Mouse (Mus musculus) E14TG2a.4 (cell line): ENCODE results near the gene Pkd2.
A peak's percentile ranks its signal among the peaks of the same experiment; 100 is the strongest.
"Not testable (repeated sequence)": the region's sequence is repeated elsewhere in the genome, so short reads cannot be mapped to it uniquely, and the experiment has no call there.

Experiments used
- H3K27me3 ChIP-seq: 2 replicates; pipeline ENCODE4 v1.6.1; 2014; ENCODE audit warnings: low read length, control low read depth; ENCODE audit not compliant: insufficient read depth
- H3K36me3 ChIP-seq: 2 replicates; pipeline ENCODE4 v1.6.1; 2014; ENCODE audit warnings: low read length, control low read depth; ENCODE audit not compliant: insufficient read depth
- H3K4me1 ChIP-seq: replicated peaks from 2 replicates; pipeline ENCODE4 v1.6.1; 2014; ENCODE audit warnings: low read depth, low read length, control low read depth
- H3K4me3 ChIP-seq: replicated peaks from 2 replicates; pipeline ENCODE4 v1.5.1; 2014; ENCODE audit warnings: mild to moderate bottlenecking, low read length
- H3K9me3 ChIP-seq: 2 replicates; pipeline ENCODE4 v1.6.1; 2014; ENCODE audit warnings: low read length, control low read depth
- CTCF ChIP-seq: conservative IDR thresholded peaks from 2 replicates; pipeline ENCODE4 v1.5.1; 2014; ENCODE audit warnings: low read length
- NANOG ChIP-seq: IDR thresholded peaks from 2 replicates; pipeline ENCODE4 v1.6.1; 2014; ENCODE audit warnings: borderline replicate concordance, low read length, mixed read lengths
- POU5F1 ChIP-seq: IDR thresholded peaks from 2 replicates; pipeline ENCODE4 v1.6.1; 2014; ENCODE audit warnings: low read length, borderline replicate concordance

Gene Pkd2

DNA sequence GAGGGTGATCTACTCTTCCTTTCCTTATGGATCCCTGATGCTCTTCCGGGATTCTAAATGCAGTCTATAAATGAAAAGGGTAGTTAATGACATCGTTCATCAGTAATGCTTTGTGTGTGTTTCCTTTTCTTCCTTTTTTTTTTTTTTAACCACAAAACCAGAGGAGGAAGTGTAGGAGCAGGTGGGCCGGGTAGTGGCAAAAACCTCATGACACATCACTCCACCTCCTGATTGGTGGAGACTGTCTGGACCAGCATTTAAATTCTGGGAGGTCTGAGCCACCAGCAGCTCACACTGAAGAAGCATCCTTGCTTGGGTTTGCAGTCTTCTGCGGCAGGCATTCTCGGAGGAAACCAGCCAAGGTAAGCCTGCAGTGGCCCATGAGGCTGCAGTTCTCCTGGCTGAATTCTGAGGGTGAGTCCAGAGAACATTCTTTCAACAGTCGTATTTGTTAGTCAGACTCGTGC lies 24.4 kb upstream of the Pkd2 start, which contains the start of gene Spp1:
Gene Spp1 (plus strand): TSS at position 284 of the 467 bp plus-strand sequence.
- Histone ChIP-seq H3K4me3 (peak within 1 kb of the TSS; percentile 73), H3K9me3 (peaks cover 6% of the 10 kb centered on the region; the same call in 1 of the 2 replicates), H3K27me3 (no peaks in the 10 kb centered on the region), H3K4me1 (peaks cover 51% of the 10 kb centered on the region), H3K36me3 (peaks cover 37% of the 10 kb centered on the region)
- no peak for TF ChIP-seq NANOG
- no peak for TF ChIP-seq POU5F1
- TF ChIP-seq CTCF = no peak

DNA sequence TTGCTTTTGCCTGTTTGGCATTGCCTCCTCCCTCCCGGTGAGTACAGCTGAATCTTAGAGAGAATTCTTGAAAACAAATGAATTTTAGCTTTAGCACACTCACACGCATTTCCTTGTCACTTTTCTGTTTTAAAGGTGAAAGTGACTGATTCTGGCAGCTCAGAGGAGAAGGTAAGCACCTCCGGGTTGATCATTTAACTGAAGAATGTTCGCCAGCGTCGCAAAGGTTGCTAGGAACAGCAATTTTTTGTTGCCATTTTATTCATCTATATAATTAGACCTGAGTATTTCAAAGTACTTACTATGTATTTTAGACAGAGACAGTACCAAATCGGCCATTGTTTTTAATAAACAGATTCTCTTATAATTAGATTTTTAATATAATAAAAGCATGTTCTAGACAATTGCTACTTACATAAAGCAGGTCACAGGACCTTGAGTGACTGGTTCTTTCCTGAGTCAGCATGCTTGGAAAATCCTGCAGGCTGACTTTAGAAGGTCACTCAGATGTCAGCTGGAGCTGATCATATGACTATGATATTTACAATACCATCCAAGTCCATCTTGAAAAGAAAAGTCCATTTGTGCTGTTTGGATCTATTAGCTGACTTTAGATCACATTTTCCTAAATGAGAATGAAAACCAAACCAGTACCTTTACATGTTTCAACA lies 22.7 kb upstream of the Pkd2 start:
- Histone ChIP-seq H3K36me3 (peaks cover 51% of the 10 kb centered on the region), H3K4me1 (peaks cover 64% of the 10 kb centered on the region), H3K27me3 (no peaks in the 10 kb centered on the region), H3K4me3 (peak overlapping the region; percentile 73), H3K9me3 (peaks cover 14% of the 10 kb centered on the region)
- no peak for TF ChIP-seq CTCF
- TF ChIP-seq POU5F1 = no peak
- no peak for TF ChIP-seq NANOG

GRCm38 (mm10) chr5:104442396-104442795 lies 16.9 kb upstream of the Pkd2 start:
- Histone ChIP-seq H3K36me3 (peaks cover 39% of the 10 kb centered on the region), H3K9me3 (peaks cover 27% of the 10 kb centered on the region), H3K27me3 (no peaks in the 10 kb centered on the region), H3K4me1 (peaks cover 74% of the 10 kb centered on the region), H3K4me3 (peak overlapping the region; percentile 37; the same call in 1 of the 2 replicates)
- TF ChIP-seq NANOG = no peak
- TF ChIP-seq CTCF = no peak
- no peak for TF ChIP-seq POU5F1

- Histone ChIP-seq H3K4me3 (no peak overlapping the region), H3K4me1 (peaks cover 74% of the 10 kb centered on the region), H3K9me3 (peaks cover 27% of the 10 kb centered on the region), H3K27me3 (no peaks in the 10 kb centered on the region), H3K36me3 (peaks cover 35% of the 10 kb centered on the region)
- TF ChIP-seq NANOG (peak; percentile 82), CTCF (no peak), POU5F1 (no peak)
Observed at GRCm38 (mm10) chr5:104442850-104443249, 16.4 kb upstream of the Pkd2 start.

- Histone ChIP-seq H3K4me3 (no peak overlapping the region), H3K36me3 (peaks cover 5% of the 10 kb centered on the region; the same call in 1 of the 2 replicates), H3K27me3 (no peaks in the 10 kb centered on the region), H3K9me3 (peaks cover 15% of the 10 kb centered on the region), H3K4me1 (peaks cover 86% of the 10 kb centered on the region)
- TF ChIP-seq POU5F1 (no peak), CTCF (peak; percentile 36), NANOG (no peak)
Observed at GRCm38 (mm10) chr5:104446156-104446555, 13.1 kb upstream of the Pkd2 start.

- H3K4me1 ChIP-seq = peaks cover 82% of the 10 kb centered on the region
- peaks cover 10% of the 10 kb centered on the region for H3K9me3 ChIP-seq
- peak overlapping the region; percentile 35; the same call in 1 of the 2 replicates for H3K4me3 ChIP-seq
- H3K27me3 ChIP-seq, H3K36me3 ChIP-seq: not testable (repeated sequence)
Observed at GRCm38 (mm10) chr5:104448346-104448745, 10.9 kb upstream of the Pkd2 start.

GRCm38 (mm10) chr5:104449491-104449890 lies 9.8 kb upstream of the Pkd2 start:
- TF ChIP-seq POU5F1 (no peak), CTCF (no peak)
- Histone ChIP-seq H3K36me3 (no peaks in the 10 kb centered on the region), H3K9me3 (0 out of 2 replicates have a peak, but pooled peaks cover 3% of the 10 kb centered on the region), H3K4me1 (peaks cover 71% of the 10 kb centered on the region), H3K27me3 (no peaks in the 10 kb centered on the region), H3K4me3 (0 out of 2 replicates have a peak overlapping the region, but pooled peaks have one; percentile 32)

DNA sequence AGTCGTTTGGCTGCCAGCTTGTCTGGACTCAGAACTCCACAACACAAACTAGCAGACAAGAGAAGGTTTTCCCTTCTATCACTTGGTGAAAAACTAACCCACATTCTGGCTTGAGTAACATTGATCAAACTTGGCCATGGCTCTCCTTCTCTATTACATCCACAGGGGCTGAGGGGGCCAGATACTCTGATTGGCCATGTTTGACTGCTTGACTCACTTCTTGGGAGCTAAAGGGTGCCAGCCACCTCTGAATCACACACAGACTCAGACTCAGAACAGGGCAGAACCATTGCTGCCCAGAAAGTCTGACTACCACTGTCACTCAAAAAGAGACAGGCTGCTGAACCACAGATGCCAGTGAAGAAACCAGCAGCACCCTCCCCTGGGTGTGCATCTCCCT lies 6.2 kb upstream of the Pkd2 start:
- no peak for TF ChIP-seq CTCF
- no peak for TF ChIP-seq NANOG
- no peak for TF ChIP-seq POU5F1
- Histone ChIP-seq H3K36me3 (peaks cover 23% of the 10 kb centered on the region), H3K9me3 (peaks cover 29% of the 10 kb centered on the region), H3K4me1 (peaks cover 41% of the 10 kb centered on the region), H3K4me3 (no peak overlapping the region), H3K27me3 (no peaks in the 10 kb centered on the region)

GRCm38 (mm10) chr5:104454564-104454963 lies 4.7 kb upstream of the Pkd2 start:
- Histone ChIP-seq H3K27me3 (no peaks in the 10 kb centered on the region), H3K4me1 (peaks cover 36% of the 10 kb centered on the region), H3K4me3 (no peak overlapping the region), H3K9me3 (peaks cover 34% of the 10 kb centered on the region), H3K36me3 (peaks cover 24% of the 10 kb centered on the region)
- TF ChIP-seq CTCF (no peak), POU5F1 (no peak), NANOG (no peak)
